Mouse (Mus musculus): Measurements from ENCODE around the gene Coa6.
"Not testable (repeated sequence)": the region's sequence is repeated elsewhere in the genome, so short reads cannot be mapped to it uniquely, and the experiment has no call there.

Gene Coa6

DNA sequence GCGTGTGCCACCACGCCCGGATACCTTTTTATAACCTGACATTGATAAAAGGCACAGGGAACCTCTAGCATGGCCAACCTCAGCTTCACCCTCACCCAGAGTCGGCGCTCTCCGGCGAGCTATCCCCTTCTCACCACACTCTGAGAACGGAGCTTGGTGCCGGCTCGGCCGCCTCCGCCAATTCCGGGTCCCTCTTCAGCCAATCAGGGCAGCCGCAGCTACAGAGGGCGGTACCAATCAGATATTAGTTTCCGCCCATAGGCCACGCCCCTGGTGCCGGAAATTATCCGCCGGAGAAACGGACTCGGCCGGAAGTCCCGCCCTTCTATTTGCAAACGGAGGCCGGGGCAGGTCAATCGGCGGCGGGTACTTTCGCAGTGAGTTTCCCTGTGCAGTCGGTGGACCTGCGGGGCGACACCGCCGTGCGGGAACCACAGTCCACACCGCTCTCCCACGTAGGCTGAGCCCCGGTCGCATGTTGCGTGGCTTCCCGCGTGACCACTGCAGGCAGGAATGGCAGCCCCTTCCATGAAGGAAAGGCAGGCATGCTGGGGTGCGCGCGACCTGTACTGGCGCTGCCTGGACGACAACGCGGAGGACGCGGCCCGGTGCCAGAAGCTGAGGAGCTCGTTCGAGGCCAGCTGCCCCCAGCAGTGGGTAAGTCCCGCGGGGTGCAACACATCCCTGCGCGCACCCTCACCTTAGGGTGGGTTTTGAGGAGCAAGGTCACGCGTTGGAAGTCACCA is at the start of gene Coa6:
Gene Coa6, plus strand, starts transcription at position 342 of the 746 bp plus-strand sequence.
- DNase-seq = peak; percentile 99

GRCm38 (mm10) chr8:126379580-126379979 is 42.7 kb upstream of the Coa6 start:
- no peak for DNase-seq

- DNase-seq = no peak
These were observed 42.2 kb upstream of the Coa6 start for GRCm38 (mm10) chr8:126380141-126380540.

- no peak for DNase-seq
These were observed 41.0 kb upstream of the Coa6 start for GRCm38 (mm10) chr8:126381299-126381698.

DNA sequence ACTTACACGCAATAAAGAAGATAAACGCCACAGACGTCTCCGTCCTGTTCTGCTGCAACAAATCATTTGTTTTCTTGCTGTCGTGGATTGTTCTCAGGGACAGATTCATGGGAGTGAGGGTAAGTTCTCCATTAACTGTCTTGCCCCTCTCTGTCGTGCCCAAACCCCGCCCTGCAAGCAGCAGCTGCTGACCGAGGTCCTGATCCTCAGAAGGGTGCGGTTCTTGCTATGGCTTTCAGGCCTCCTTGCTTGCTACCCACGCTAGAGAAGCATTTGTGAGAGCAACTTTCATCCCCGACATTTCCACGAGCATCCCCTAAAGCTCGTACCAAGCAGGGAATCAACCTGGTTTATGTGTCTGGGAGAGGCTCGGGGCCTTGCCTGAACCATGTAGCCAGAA is 40.1 kb upstream of the Coa6 start:
- no peak for DNase-seq

DNA sequence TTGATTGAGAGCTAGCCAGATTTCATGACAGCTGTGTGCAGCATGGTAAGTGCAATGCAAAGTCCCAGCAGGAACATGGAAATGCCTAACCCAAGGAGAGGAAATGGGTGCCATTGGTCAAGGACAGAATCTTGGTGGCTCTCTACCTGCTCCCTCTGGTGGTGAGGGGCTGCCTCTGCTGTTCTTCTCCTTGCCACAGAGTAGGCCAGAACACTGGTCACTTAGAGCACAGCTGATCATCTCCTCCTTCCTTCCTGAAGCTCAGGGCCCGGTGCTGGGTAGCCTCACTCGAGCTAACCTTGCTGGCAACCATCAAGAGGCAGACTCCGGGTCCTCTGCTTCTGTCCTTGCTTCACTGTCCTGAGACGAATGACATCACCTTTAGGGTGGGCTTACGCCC is 39.6 kb upstream of the Coa6 start:
- peak; percentile 23 for DNase-seq

GRCm38 (mm10) chr8:126387566-126387965 is 34.7 kb upstream of the Coa6 start:
- no peak for DNase-seq

DNA sequence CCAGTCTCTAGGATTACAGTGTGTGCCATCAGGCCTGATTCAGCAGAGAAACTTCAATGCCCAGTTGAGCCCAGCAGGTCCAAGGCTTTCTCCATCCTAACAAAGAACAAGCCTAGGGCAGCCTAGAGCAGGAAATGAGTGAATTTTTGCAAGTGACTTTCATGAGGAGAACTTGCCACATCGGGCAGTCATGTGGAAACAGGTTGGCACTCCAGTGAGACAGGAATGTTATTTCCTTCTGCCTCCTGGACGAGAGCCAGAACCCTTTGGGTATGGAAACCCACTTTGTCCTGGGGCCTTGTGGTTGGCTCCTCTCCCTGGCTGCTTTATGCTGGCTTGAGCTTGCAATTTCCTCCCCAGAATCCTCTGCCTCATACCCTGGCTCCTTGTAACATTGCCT is 30.8 kb upstream of the Coa6 start:
- DNase-seq = peak; percentile 10

DNA sequence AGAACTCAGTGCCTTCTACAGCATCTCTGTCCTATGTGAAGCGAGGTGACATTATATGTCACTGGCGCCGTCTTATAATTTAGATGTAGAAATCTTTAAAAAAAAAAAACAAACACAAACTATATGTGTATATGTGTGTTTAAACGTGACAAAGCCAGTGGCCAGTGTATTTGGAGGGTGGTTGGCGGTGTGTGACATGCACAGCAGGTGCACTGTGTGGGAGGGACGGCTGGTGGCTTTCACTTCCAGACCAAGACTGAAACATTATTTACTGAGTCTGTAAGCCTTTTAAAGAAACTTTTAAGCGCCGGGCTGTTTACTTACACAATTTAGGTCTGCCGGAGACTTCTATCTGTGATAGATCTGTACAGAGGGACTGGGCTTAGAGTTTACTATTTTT is 26.9 kb upstream of the Coa6 start:
- no peak for DNase-seq

- no peak for DNase-seq
These were observed 26.4 kb upstream of the Coa6 start for GRCm38 (mm10) chr8:126395917-126396316.

DNA sequence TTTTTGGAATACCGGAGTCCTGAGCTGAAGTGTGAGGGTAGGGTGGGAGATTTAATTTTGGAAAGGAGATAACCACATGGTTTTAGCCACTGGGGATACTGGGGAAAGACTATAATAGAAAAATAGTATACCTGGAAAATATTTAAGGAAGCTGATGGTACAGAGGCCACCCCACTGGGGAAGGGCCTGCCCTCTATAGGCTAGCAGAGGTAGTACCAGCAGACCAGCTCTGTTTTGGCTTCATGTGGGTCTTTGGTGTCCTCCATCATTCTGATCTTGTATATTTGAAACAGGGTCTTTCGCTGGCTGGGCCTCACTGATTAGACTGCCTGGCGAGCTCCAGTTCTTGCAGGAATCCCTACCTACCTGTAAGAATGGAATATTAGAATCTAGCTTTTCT is 24.0 kb upstream of the Coa6 start:
- no peak for DNase-seq

DNA sequence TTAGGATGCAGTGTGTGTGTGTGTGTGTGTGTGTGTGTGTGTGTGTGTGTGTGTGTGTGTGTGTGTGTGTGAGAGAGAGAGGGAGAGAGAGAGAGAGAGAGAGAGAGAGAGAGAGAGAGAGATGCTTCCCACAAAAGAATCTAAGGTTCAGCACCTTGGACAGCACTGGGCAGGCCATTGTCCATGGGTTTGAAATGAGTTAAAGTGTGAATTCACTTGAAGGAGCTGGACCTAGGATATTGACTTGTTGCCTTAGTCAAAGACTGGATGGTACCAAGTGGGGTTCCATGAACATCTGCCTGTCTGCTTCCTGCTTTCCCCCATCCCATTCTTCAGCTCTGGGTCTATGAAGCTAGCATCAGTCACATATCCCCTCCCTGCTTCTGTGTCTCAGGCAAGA is 17.8 kb upstream of the Coa6 start:
- DNase-seq = not testable (repeated sequence)

- no peak for DNase-seq
These were observed 17.3 kb upstream of the Coa6 start for GRCm38 (mm10) chr8:126405030-126405429.

- no peak for DNase-seq
These were observed 1.5 kb upstream of the Coa6 start for GRCm38 (mm10) chr8:126420834-126421233.

DNA sequence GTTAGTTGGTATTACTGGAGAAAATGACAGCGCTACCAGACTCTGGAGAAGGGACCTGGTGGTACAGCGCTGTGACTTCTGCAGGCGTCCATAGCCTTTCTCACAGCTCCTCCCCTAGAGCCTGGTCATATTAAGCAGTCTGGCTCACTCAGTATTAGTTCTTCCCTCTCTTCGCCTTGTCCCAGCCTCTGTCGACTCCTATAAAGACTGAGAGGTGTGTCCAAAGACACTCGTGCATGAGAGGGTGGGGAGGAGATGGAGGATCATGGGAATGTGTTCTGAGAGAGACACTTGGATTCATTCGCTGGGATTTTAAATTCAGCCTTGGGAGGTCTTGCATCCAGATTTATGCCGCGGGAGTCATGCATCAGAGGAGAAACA is 595 bp downstream of the Coa6 start:
- DNase-seq = no peak

GRCm38 (mm10) chr8:126424163-126424562 is 1.8 kb downstream of the Coa6 start:
- no peak for DNase-seq

- no peak for DNase-seq
These were observed 2.6 kb downstream of the Coa6 start for GRCm38 (mm10) chr8:126424946-126425345.

GRCm38 (mm10) chr8:126429635-126430034 is 7.3 kb downstream of the Coa6 start:
- DNase-seq = no peak

DNA sequence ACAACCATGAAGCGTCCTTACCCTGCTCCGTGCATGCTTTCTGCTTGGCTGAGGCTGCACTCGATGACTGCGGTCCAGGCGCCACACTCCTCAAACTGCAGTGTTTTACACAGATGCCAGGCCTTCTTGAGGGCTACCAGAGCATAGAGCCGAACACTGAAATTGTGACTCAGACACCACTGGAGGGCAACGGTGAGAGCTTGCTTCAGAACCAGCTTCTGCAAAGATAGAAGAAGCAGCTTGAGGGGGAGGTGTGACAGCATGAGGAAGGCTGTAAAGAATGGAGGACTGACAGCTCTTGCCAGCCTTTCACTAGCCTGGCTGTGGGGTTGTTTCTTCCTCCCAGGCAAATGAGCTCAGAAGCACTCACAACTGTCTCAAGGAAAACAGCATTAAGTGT is 11.5 kb downstream of the Coa6 start:
- DNase-seq = no peak

DNA sequence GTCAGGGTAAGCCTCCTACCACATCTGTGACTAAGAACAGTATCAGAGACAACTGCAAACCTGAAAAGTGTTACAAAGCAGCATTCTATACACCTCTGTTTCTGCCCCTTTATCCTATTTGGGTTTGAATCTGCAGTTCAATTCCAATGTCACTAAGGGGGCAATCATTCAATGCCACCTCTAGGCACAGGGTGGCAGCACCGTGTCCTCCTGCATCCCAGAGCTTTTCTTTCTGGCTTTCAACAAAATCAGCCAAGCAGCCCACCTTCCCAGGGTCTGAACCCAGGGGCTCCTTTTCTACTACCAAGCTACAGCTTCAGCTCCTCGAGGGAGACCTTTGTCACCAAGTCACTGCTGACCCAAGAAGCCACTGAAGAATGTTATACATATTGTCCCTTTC is 16.6 kb downstream of the Coa6 start:
- DNase-seq = no peak

DNA sequence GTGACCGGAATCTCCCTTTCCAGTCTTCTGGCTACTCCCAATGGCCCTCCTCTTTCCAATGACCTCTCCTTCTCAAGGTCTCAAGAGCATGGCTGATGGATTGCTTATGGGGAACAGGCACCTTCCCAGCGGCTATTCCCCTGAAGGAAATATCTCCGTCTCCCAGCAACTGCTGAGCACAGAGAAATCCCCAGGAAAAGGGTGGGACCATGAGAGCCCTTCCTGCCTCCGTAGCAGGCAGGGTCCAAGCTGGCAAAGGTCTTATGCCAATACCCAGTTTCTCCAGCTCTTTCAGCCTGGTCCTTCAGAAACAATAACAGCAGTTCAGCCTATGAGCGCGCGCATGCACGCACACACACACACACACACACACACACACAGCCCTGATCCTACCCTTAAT is 28.8 kb downstream of the Coa6 start:
- peak; percentile 16 for DNase-seq

DNA sequence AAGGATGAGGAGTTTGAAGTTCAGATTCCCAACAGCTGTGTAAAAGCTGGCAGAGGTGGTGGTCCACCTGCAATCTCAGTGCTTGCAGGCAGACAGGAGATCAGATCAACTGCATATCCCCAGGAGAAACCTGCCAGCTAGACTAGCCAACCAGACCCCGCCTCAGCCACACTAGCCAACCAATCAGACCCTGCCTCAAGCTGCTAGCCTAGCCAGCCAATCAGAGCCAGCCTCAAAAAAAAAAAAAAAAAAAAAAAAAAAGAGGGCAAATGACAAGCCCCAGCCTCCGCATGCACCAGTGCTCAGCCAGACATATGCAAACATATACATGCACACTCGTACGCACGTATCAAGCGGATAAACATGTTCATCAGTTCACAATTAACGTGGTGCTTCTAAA is 33.1 kb downstream of the Coa6 start:
- no peak for DNase-seq

DNA sequence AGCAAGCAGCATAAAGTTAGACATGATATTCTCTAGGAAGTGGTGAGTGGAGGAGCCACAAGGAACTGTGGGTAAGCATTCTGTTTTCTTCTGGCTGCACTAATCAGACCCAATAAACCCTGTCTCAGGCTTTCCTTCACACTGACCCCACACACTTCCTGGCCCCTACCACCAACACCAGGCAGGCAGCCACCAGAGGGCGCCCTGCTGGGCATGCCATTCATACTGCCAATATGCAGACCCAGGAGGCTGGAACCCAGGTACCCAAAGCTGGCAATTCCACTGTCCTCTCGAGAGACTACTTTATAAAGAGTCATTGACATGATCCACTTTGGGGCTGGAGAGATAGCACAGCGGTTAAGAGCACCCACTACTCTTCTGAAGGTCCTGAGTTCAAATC is 38.0 kb downstream of the Coa6 start:
- peak; percentile 78 for DNase-seq

DNA sequence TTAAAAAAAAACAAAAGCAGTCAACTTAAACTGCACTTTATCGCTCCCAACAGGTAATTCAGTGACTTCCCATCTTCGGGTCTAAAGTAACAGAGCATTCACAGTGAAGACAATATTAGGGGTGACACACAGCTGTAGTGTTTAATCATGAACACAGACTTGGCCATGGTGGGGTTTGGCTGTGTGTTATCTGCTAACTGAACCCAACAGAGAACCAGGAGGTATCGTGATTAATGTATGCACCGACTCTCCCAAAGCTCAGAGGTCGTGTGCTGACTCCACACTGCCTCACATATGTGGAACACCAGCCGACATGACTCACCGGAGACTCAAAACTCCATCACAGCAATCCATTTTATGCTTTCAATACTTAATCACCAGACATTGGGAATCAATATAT is 39.4 kb downstream of the Coa6 start:
- DNase-seq = no peak

DNA sequence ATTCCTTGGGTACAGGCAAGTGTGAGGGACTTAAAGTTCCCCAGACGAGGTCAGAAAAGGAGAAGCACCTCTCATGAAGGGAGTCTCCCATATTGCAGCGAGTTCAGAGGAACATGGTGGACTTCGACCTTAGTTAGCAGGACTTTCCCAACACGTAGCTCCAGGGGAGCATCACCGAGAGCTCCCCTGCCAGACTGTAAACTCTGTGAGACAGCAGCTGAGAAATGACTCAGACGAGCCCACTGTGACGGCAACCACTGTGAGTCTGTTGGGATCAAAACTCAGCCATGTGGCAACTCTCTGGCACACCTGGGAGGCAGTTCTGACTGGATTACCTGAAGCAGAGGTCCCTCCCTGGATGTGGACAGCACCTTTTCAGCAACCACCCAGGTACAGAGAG is 41.8 kb downstream of the Coa6 start:
- DNase-seq = no peak

All from lung, postnatal 14 days (tissue).